Comparison of ENCODE assay signal across 13 mouse cellular contexts in the genomic region with DNA sequence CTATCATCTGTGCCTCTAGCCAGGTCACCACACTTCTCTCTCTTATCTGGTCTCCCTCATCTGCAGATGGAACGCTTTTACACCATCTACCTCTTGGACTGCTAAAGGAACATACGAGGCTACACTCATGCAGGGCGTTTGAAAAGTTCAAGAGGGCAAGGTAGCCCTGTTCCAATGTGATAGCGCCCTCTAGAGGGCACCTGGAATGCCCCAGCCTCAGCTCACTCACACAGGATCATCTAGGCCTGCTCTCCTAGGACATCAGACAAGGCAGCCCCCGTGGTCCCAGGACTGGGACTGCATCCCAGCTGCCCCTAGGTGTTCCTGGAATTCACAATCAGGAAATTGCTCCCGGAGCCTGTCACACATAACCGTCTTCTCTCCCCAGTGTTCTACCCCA. TPM values are rescaled to one million over a fixed set of nuclear protein-coding genes. Genes with fewer than 3 reads are reported as not detected.
DNase-seq lines count a peak whose midpoint lies in the region; ATAC-seq and TF ChIP-seq lines count a peak whose summit lies in the region.
"Had no signal": no experiment of that assay in that cellular context is flagged by ENCODE, and none has a peak within 500 bp of the region (broad histone marks: within the 10 kb centered on the region; RNA-seq: fewer than 3 reads in every experiment).

No protein-coding gene starts in this region.

- no peak overlapping the region for H3K9ac ChIP-seq in kidney, postnatal 0 days (ENCODE audit: low read depth, low read length)
- H3K9ac ChIP-seq: limb, embryonic 13.5 days had no signal

- no peaks in the 10 kb centered on the region for H3K36me3 ChIP-seq in kidney, postnatal 0 days (ENCODE audit: insufficient read depth, low read length)
- peaks cover 74% of the 10 kb centered on the region for H3K36me3 ChIP-seq in E14TG2a.4 (ENCODE audit: insufficient read depth, low read length)
- H3K36me3 ChIP-seq: limb, embryonic 13.5 days had no signal

- peaks cover 36% of the 10 kb centered on the region for H3K4me1 ChIP-seq in kidney, postnatal 0 days (replicated peaks; ENCODE audit: insufficient read depth, low read length)
- H3K4me1 ChIP-seq in E14TG2a.4 (replicated peaks; ENCODE audit: low read depth, low read length): peaks cover 77% of the 10 kb centered on the region

- no peaks in the 10 kb centered on the region for H3K27me3 ChIP-seq in kidney, postnatal 0 days (ENCODE audit: insufficient read depth, low read length)
- no peaks in the 10 kb centered on the region for H3K27me3 ChIP-seq in E14TG2a.4 (ENCODE audit: insufficient read depth, low read length)
- H3K27me3 ChIP-seq: limb, embryonic 13.5 days had no signal

- ATAC-seq in kidney, postnatal 0 days (replicated peaks; ENCODE audit: low FRiP score, low read depth): no peak
- ATAC-seq: inflammation-experienced regulatory T-cells, adult 6 months had no signal

- H3K9me3 ChIP-seq in kidney, postnatal 0 days (replicated peaks; ENCODE audit: low read length): no peaks in the 10 kb centered on the region
- H3K9me3 ChIP-seq in E14TG2a.4 (ENCODE audit: low read length): peaks cover 6% of the 10 kb centered on the region

- peak; percentile 54 for TF ChIP-seq CTCF in kidney, postnatal 0 days (IDR thresholded peaks at IDR 0.05; ENCODE audit: low read depth)
- peak; percentile 89 for TF ChIP-seq CTCF in E14TG2a.4 (conservative IDR thresholded peaks at IDR 0.05; ENCODE audit: low read length)

- 73% methylated on average over 7 of the region's 7 CpGs for WGBS in kidney, postnatal 0 days

- H3K4me3 ChIP-seq in kidney, postnatal 0 days (replicated peaks; ENCODE audit: low read depth, low read length): no peak overlapping the region
- no peak overlapping the region for H3K4me3 ChIP-seq in E14TG2a.4 (replicated peaks; ENCODE audit: low read length)
- H3K4me3 ChIP-seq: embryonic facial prominence, embryonic 10.5 days; limb, embryonic 13.5 days had no signal

- no peak for DNase-seq in kidney, postnatal 0 days (ENCODE audit: low spot score)
- DNase-seq in kidney, adult 11 months: no peak
- peak; percentile 26 to 32 for DNase-seq in B cell, adult 2 months
- DNase-seq in induced T-regulatory cell, adult 2 months (ENCODE audit: low read depth): peak; percentile 68
- no peak for DNase-seq in spleen, postnatal 4 days (ENCODE audit: low spot score in 2 of 2)
- DNase-seq in layer of hippocampus, adult 11-12 months (ENCODE audit: low spot score): no peak
- no peak for DNase-seq in right cerebral cortex, postnatal 4 days
- DNase-seq: adrenal gland, adult 2 months; gastrocnemius, postnatal 25 days had no signal

- H3K4me2 ChIP-seq in kidney, postnatal 0 days (ENCODE audit: low read length): no peak overlapping the region
- H3K4me2 ChIP-seq: limb, embryonic 13.5 days had no signal

- H3K27ac ChIP-seq in kidney, postnatal 0 days: no peak overlapping the region
- H3K27ac ChIP-seq: embryonic facial prominence, embryonic 10.5 days had no signal

RNA-seq across cellular contexts. Expression of gene Chga, which starts 41.6 kb away (rescaled TPM):
- polyA plus RNA-seq in kidney, postnatal 0 days (2015; fragmentation: Nextera tagmentation; extraction: Ambion mirVana): 0.51 and 0.54 TPM in 2 replicates

Comparison
In these comparisons a context has a peak if more than half of its experiments do, and no peak if none do; other contexts are left out.
1. DNase-seq: peak in B cell, adult 2 months (2 of 2) and induced T-regulatory cell, adult 2 months (single experiment); none in kidney, postnatal 0 days (single experiment), kidney, adult 11 months (single experiment), spleen, postnatal 4 days (0 of 2), layer of hippocampus, adult 11-12 months (single experiment) and right cerebral cortex, postnatal 4 days (single experiment).